ENCODE assay signal across 10 mouse cellular contexts in the genomic region with DNA sequence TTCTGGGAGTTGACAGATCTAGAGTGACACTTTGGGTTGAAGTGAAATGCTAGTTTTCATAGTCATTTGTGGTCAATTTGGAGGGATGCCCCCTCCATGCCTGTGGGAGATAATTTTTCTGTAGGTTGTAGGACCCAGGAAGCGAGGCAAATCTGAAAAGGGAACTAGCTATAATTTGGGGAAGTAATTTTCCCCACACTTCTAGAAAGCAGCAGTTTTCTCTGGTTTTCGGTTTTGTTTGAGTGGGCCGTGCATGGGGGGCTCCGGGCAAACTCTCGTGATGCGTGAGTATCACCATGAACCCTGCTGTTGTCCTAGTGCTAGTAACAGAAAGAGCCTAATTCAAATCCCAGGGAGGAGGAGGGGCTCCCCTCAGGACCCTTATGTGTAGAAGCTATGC. TPM values are rescaled to one million over a fixed set of nuclear protein-coding genes. Genes with fewer than 3 reads are reported as not detected.
DNase-seq lines count a peak whose midpoint lies in the region; ATAC-seq lines count a peak whose summit lies in the region.
"Had no signal": no experiment of that assay in that cellular context is flagged by ENCODE, and none has a peak within 500 bp of the region (broad histone marks: within the 10 kb centered on the region; RNA-seq: fewer than 3 reads in every experiment).

No protein-coding gene starts in this region.

- no peak overlapping the region for H3K4me3 ChIP-seq in heart, embryonic 15.5 days
- no peak overlapping the region for H3K4me3 ChIP-seq in heart, embryonic 10.5 days
- H3K4me3 ChIP-seq in forebrain, embryonic 12.5 days (replicated peaks), result no peak overlapping the region
- H3K4me3 ChIP-seq in limb, embryonic 13.5 days, result no peak overlapping the region
- H3K4me3 ChIP-seq in neural tube, embryonic 13.5 days, result 0 out of 2 replicates have a peak overlapping the region, but pooled peaks have one; percentile 16

- no peak overlapping the region for H3K9ac ChIP-seq in heart, embryonic 15.5 days
- 0 out of 2 replicates have a peak overlapping the region, but pooled peaks have one; percentile 36 for H3K9ac ChIP-seq in forebrain, embryonic 12.5 days
- H3K9ac ChIP-seq in limb, embryonic 13.5 days, result no peak overlapping the region; the same call in 1 of the 2 replicates
- H3K9ac ChIP-seq in neural tube, embryonic 13.5 days, result peak overlapping the region; percentile 55

- 0 out of 2 replicates have a peak overlapping the region, but pooled peaks have one; percentile 1 for H3K4me2 ChIP-seq in heart, embryonic 15.5 days
- H3K4me2 ChIP-seq in forebrain, embryonic 12.5 days, result peak overlapping the region; percentile 50; the same call in 1 of the 2 replicates
- no peak overlapping the region for H3K4me2 ChIP-seq in limb, embryonic 13.5 days (replicated peaks)
- H3K4me2 ChIP-seq in neural tube, embryonic 13.5 days, result peak overlapping the region; percentile 55

- H3K27ac ChIP-seq in heart, embryonic 15.5 days, result peak overlapping the region; percentile 64
- H3K27ac ChIP-seq in heart, embryonic 10.5 days, result no peak overlapping the region
- peak overlapping the region; percentile 86 for H3K27ac ChIP-seq in forebrain, embryonic 12.5 days
- peak overlapping the region; percentile 85; the same call in 1 of the 2 replicates for H3K27ac ChIP-seq in limb, embryonic 13.5 days
- H3K27ac ChIP-seq in neural tube, embryonic 13.5 days (replicated peaks), result peak overlapping the region; percentile 88

- ATAC-seq in heart, embryonic 15.5 days (replicated peaks; ENCODE audit: insufficient number of reproducible peaks, insufficient read depth, low FRiP score, low read depth), result no peak
- no peak for ATAC-seq in forebrain, embryonic 12.5 days (ENCODE audit: low FRiP score)
- no peak for ATAC-seq in limb, embryonic 13.5 days (ENCODE audit: low FRiP score, low read depth)
- ATAC-seq in neural tube, embryonic 13.5 days (ENCODE audit: low read depth), result no peak

- no peaks in the 10 kb centered on the region for H3K27me3 ChIP-seq in heart, embryonic 15.5 days
- H3K27me3 ChIP-seq in heart, embryonic 10.5 days (ENCODE audit: insufficient read depth, poor library complexity, severe bottlenecking), result no peaks in the 10 kb centered on the region
- no peaks in the 10 kb centered on the region for H3K27me3 ChIP-seq in forebrain, embryonic 12.5 days
- no peaks in the 10 kb centered on the region for H3K27me3 ChIP-seq in limb, embryonic 13.5 days
- H3K27me3 ChIP-seq in neural tube, embryonic 13.5 days, result no peaks in the 10 kb centered on the region

- peaks cover 86% of the 10 kb centered on the region for H3K4me1 ChIP-seq in heart, embryonic 15.5 days (replicated peaks)
- peaks cover 73% of the 10 kb centered on the region for H3K4me1 ChIP-seq in heart, embryonic 10.5 days
- peaks cover 79% of the 10 kb centered on the region for H3K4me1 ChIP-seq in forebrain, embryonic 12.5 days
- peaks cover 72% of the 10 kb centered on the region for H3K4me1 ChIP-seq in limb, embryonic 13.5 days
- peaks cover 99% of the 10 kb centered on the region for H3K4me1 ChIP-seq in neural tube, embryonic 13.5 days (replicated peaks)

- no peaks in the 10 kb centered on the region for H3K36me3 ChIP-seq in heart, embryonic 15.5 days
- peaks cover 4% of the 10 kb centered on the region; the same call in 1 of the 2 replicates for H3K36me3 ChIP-seq in heart, embryonic 10.5 days
- H3K36me3 ChIP-seq in forebrain, embryonic 12.5 days (replicated peaks), result peaks cover 2% of the 10 kb centered on the region; the same call in 1 of the 2 replicates
- H3K36me3 ChIP-seq in limb, embryonic 13.5 days, result peaks cover 3% of the 10 kb centered on the region; the same call in 1 of the 2 replicates
- H3K36me3 ChIP-seq in neural tube, embryonic 13.5 days, result peaks cover 2% of the 10 kb centered on the region; the same call in 1 of the 2 replicates

- DNase-seq in heart, embryonic 10.5 days (ENCODE audit: low spot score), result no peak
- DNase-seq in right cerebral cortex, postnatal 4 days, result no peak
- DNase-seq in thymus, postnatal 10 days (ENCODE audit: low spot score in 2 of 2), result no peak
- DNase-seq in cerebellum, adult 11-12 months, result no peak
- DNase-seq: adrenal gland, postnatal 36 days; layer of hippocampus, adult 9-11 months had no signal

- 88% methylated on average over 6 of the region's 6 CpGs for WGBS in heart, embryonic 15.5 days
- 90% methylated on average over 6 of the region's 6 CpGs for WGBS in heart, embryonic 10.5 days
- WGBS in forebrain, embryonic 12.5 days, result 65% methylated on average over 6 of the region's 6 CpGs
- WGBS in limb, embryonic 13.5 days, result 81% methylated on average over 6 of the region's 6 CpGs
- WGBS in neural tube, embryonic 13.5 days, result 47% methylated on average over 6 of the region's 6 CpGs

- H3K9me3 ChIP-seq in heart, embryonic 15.5 days (replicated peaks), result no peaks in the 10 kb centered on the region
- H3K9me3 ChIP-seq in heart, embryonic 10.5 days, result no peaks in the 10 kb centered on the region
- no peaks in the 10 kb centered on the region for H3K9me3 ChIP-seq in forebrain, embryonic 12.5 days
- no peaks in the 10 kb centered on the region for H3K9me3 ChIP-seq in limb, embryonic 13.5 days
- no peaks in the 10 kb centered on the region for H3K9me3 ChIP-seq in neural tube, embryonic 13.5 days

RNA-seq across cellular contexts. Expression of gene Psap, which starts 6.8 kb away (rescaled TPM):
- polyA plus RNA-seq in heart, embryonic 15.5 days (2015; fragmentation: Nextera tagmentation; extraction: Ambion mirVana), result 118 and 142 TPM in 2 replicates
- 74.3 and 75.2 TPM in 2 replicates for polyA plus RNA-seq in heart, embryonic 10.5 days (2016; fragmentation: Nextera tagmentation; extraction: Ambion mirVana)
- polyA plus RNA-seq in forebrain, embryonic 12.5 days (2016; fragmentation: Nextera tagmentation; extraction: Ambion mirVana), result 86.9 and 90.5 TPM in 2 replicates
- polyA plus RNA-seq in limb, embryonic 13.5 days (2015; fragmentation: Nextera tagmentation; extraction: Ambion mirVana), result 103 and 104 TPM in 2 replicates
- polyA plus RNA-seq in neural tube, embryonic 13.5 days (2015; fragmentation: Nextera tagmentation; extraction: Ambion mirVana), result 136 and 140 TPM in 2 replicates

Comparison
In these comparisons a context has a peak if more than half of its experiments do, and no peak if none do; other contexts are left out.
1. H3K9ac ChIP-seq: peak in forebrain, embryonic 12.5 days (single experiment) and neural tube, embryonic 13.5 days (single experiment); none in heart, embryonic 15.5 days (single experiment) and limb, embryonic 13.5 days (single experiment).